Mouse (Mus musculus): ENCODE data around the gene Xpo5. TPM values are rescaled to one million over a fixed set of nuclear protein-coding genes. Genes with fewer than 3 reads are reported as not detected.

The Xpo5 gene
- total RNA-seq, 2 experiments from 2014 or later: 11.5 to 12.6 TPM

DNA sequence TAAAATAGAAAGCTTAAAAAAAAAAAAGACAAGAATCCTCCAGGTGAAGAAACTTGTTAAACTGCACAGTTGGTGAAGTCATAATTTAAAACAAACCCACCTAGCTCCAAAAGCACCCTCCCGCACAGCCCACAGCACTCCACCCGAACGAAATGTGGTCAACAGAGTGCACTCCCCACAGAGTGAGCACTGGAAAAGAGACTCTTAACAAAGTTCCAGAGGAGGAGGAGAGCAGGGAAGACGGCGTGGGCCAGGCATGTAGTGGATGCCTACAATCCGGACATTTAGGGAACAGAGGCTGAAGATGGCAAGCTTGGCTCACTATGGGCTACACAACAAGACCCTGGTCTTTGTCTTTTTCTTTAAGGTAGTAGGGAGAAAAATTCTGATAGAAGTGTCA, 72.5 kb downstream of the Xpo5 start:
- DNase-seq: no peak
- intact Hi-C loops (cut with DNase I; ENCODE audit: low total_unique reads): no loop called here

GRCm38 (mm10) chr17:46275506-46275905, 72.9 kb downstream of the Xpo5 start:
- intact Hi-C loops (cut with DNase I; ENCODE audit: low total_unique reads): no loop called here

DNA sequence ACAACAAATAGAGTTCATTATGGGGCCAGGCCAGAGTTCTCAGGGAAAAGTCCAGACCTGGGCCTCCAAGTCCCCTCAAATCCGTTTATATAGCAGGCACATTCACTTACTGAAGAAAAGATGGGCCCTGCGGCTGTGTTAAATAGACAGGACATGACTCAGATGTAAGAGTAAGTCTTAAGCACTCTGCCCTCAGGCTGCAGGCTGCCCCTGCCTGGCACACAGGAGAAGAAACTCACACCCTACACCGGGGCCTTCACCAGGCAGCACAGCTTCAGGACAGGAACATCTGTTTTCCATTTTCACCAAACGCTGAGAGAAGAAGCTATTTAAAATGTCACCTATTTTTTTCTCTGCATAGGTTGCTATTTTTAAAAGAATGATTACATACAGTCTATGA, 75.0 kb downstream of the Xpo5 start:
- intact Hi-C loops (cut with DNase I; ENCODE audit: low total_unique reads): no loop called here
- DNase-seq: no peak

More at GRCm38 (mm10) chr17:46275506-46275905, 72.9 kb downstream of the Xpo5 start:
- no peak for DNase-seq

GRCm38 (mm10) chr17:46278011-46278765, 75.6 kb downstream of the Xpo5 start:
- intact Hi-C loops (cut with DNase I; ENCODE audit: low total_unique reads): no loop called here
- DNase-seq: no peak

DNA sequence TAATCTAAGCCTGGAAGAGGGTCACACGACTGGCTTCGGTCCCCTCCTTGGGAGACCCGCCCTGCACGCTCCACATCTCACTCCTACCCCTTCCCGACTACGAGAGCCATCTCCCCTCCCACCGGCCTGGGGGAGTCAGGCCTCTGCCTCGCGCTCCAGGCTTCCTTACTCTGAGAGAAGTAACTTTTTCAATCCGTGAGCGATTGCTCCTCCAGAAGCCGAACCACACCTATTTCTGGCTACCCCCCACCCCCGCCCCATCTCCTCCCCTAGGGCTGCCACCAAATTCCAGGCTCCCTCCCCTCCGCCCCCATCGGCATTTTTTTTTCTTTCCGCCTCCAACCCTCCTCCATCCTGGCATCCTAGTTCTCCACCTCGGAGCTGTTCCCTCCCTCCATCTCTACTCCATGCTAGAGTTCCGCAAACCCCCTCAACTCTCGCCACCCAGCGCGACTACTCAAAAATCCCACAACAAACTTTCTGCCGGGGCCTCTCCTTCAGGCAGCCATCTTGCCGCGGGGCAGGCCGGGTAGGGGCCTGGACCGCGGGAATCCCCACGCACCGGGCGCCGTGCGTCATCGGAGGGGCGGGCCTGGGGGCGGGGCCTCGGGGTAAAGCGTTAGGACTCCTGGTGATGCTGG, 80.0 kb downstream of the Xpo5 start, which contains the start of gene Tjap1:
TSS of gene Tjap1 (minus strand) at position 544 of the 641 bp plus-strand sequence.
- intact Hi-C loops (cut with DNase I; ENCODE audit: low total_unique reads): no loop called here
- DNase-seq: peak; percentile 89

DNA sequence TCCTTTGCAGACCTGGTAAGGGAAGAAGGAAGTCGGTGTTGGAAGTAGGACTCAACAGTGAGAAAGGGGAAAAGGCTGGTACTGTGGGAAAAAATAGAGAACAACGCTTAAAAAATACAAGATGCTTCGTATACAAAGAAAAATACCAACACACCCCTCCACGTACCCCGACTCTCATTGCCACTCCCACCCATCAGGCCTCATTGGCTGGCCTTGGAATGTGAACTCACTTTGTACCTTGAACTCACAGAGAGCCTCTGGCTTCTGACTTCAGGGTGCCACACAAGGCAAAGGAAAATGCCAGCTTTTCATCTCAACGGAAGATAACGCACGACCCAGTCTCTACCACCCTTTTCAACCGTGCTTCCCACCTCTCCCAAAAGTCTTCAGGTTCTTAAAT, 80.6 kb downstream of the Xpo5 start:
- no peak for DNase-seq
- intact Hi-C loops (cut with DNase I; ENCODE audit: low total_unique reads): no loop called here

GRCm38 (mm10) chr17:46283911-46284310, 81.3 kb downstream of the Xpo5 start:
- DNase-seq: no peak
- intact Hi-C loops (cut with DNase I; ENCODE audit: low total_unique reads): no loop called here

GRCm38 (mm10) chr17:46284653-46285052, 82.1 kb downstream of the Xpo5 start:
- intact Hi-C loops (cut with DNase I; ENCODE audit: low total_unique reads): no loop called here
- no peak for DNase-seq

- no peak for DNase-seq
- intact Hi-C loops (cut with DNase I; ENCODE audit: low total_unique reads): no loop called here
These were observed 82.8 kb downstream of the Xpo5 start for GRCm38 (mm10) chr17:46285407-46285806.

- intact Hi-C loops (cut with DNase I; ENCODE audit: low total_unique reads): no loop called here
- peak; percentile 83 for DNase-seq
These were observed 85.1 kb downstream of the Xpo5 start for GRCm38 (mm10) chr17:46287678-46288095.

Small RNA genes lying within 50 kb of the gene (microRNA-seq; reads per million reads assigned to microRNA genes)
- 0 reads per million in 2 experiments for gene Mir693

Other genes with a start within 250 kb of the Xpo5 start
- gene Vegfa, start 170.4 kb upstream of the Xpo5 start, total RNA-seq (2021): 10 to 100 TPM; 73.9 to 95.9 TPM
- gene Mrps18a, start 91.8 kb upstream of the Xpo5 start, total RNA-seq (2021): 10 to 100 TPM; 61.3 to 61.8 TPM
- under 1 TPM; 0.43 to 0.66 TPM for gene Rsph9, start 58.6 kb upstream of the Xpo5 start, total RNA-seq (2021)
- 10 to 100 TPM; 14.6 to 15.6 TPM for gene Mad2l1bp, start 49.2 kb upstream of the Xpo5 start, total RNA-seq (2021)
- 10 to 100 TPM; 45.4 to 56.3 TPM for gene Gtpbp2, start 41.8 kb upstream of the Xpo5 start, total RNA-seq (2021)
- 10 to 100 TPM; 11.2 to 13.5 TPM for gene Polh, start 137 bp upstream of the Xpo5 start, total RNA-seq (2021)
- 10 to 100 TPM; 14.5 to 15.1 TPM for gene Polr1c, start 45.3 kb downstream of the Xpo5 start, total RNA-seq (2021)
- gene Yipf3, start 45.3 kb downstream of the Xpo5 start, total RNA-seq (2021): 10 to 100 TPM; 59.0 to 62.2 TPM
- gene Lrrc73, start 50.7 kb downstream of the Xpo5 start, total RNA-seq (2021): under 1 TPM; 0.29 to 0.84 TPM
- 10 to 100 TPM; 34.9 to 42.0 TPM for gene Tjap1, start 80.2 kb downstream of the Xpo5 start, total RNA-seq (2021)
- under 1 TPM; 0.35 to 0.59 TPM for gene Dlk2, start 94.6 kb downstream of the Xpo5 start, total RNA-seq (2021)
- 1 to 10 TPM; 2.3 to 2.8 TPM for gene Abcc10, start 125.6 kb downstream of the Xpo5 start, total RNA-seq (2021)
- 10 to 100 TPM; 12.8 to 13.6 TPM for gene Zfp318, start 180.9 kb downstream of the Xpo5 start, total RNA-seq (2021)
- gene Crip3, start 226.1 kb downstream of the Xpo5 start, total RNA-seq (2021): 1 to 10 TPM in 1 of 2 experiments, under 1 TPM in 1; 0.78 to 1.7 TPM
- not detected for gene Slc22a7, start 235.7 kb downstream of the Xpo5 start, total RNA-seq (2021)